Mouse (Mus musculus) spleen, postnatal 4 days (tissue): ENCODE measurements around the gene Sorcs2.
"Not testable (repeated sequence)": the region's sequence is repeated elsewhere in the genome, so short reads cannot be mapped to it uniquely, and the experiment has no call there.

Source experiments
- DNase-seq, 2 experiments: peaks; one replicate each; pipeline ENCODE4 v3.0.0; 2022; ENCODE audit warnings: low spot score in 2 of 2

The Sorcs2 gene

DNA sequence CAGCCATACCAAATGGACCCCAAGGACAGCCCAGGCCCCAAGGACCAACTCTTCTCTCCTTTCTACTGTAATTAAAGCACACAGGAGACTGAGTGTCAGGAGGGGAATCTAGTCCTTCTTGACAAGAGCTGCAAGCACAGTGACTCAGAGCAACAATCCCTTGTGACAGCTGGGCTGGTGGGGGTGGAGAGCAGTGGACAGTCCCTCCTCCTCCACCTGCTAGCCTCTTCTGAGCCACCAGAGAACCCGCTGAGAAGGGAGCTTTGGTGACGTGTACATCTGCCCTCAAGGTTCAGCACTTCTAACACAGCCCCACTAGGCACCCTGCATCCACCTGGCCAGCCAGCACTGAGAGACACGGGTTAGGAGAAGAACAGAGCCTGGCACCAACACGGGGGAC, 96.8 kb downstream of the Sorcs2 start:
- no peak for DNase-seq

DNA sequence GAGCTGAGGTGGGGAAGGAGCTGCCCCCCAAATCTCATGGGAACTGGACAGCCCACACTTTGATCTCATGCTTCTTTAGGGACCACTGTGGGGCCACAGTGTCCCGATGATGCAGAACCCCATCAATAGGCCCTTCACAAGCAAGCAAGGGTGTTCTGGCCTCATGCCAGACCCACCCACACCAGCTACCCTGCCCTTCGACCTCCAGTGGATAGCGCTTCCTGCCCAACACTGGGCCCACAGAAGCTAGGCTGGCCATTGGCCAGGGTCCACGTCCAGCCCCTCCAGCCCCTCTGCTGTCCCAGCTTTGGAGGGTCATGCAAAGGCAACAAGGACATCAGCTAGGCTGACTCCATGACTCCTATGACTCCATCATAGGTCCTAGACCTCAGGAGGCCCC, 99.9 kb downstream of the Sorcs2 start:
- DNase-seq: no peak

DNA sequence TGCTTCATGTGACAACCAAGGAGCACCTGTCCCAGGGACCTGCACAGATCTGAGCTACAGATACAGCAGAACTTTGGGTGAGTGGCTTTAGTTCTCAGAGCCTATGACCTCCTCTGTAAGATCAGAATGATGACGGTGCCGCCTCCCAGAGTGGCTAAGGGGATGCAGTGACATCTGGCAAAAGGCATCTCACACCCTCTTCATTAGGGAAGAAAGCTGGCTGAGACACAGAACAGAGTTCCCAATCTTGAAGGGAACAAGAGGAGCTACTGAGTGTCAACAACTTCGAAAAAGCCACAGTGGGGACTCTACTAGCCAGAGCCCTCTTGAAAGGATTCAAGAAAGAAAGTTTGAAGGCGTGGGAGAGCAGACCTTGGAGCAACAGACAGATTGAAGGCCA, 100.7 kb downstream of the Sorcs2 start:
- no peak for DNase-seq

- DNase-seq: no peak
These were observed 104.6 kb downstream of the Sorcs2 start for GRCm38 (mm10) chr5:36293109-36293900.

DNA sequence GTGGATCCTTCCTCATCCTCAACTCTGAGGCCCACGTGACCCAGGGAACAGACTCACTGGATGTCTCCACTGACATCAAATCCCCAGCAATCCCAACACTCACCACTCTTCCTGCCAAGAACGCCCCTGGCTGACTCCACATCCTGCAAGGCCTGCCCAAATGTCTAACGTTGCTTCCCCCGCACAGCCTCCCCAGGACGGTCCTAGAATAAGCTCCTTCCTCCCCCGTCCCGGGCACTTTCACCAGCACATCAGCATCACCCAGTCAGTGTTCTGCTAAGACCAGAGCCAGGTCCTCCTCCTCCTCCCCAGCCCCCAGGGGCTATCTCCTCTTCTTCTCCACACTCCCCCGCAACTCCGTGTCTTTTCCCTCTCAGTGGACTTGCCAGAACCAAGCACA, 105.6 kb downstream of the Sorcs2 start:
- DNase-seq: no peak

DNA sequence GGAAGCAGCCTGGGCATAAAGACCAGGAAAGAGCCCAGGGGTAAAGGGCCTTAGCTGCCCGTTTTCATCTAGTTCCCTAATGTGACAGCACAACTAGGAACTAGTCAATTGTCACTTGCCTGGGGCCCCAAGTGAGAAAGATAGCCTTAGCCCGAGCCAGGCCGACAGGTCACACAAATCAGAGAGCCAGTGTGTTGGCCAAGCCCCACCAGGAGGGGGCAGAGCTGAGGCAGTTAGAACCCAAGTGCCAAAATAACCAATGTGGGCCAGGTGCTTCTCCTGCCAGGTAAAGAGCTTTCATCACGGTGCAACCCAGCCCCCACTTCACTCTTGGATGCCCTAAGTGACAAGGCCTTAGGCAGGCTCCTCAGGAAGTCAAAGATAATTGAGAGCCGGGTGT, 106.7 kb downstream of the Sorcs2 start:
- peak; percentile 43 to 79 for DNase-seq

- DNase-seq: no peak
These were observed 112.5 kb downstream of the Sorcs2 start for GRCm38 (mm10) chr5:36285405-36285804.

GRCm38 (mm10) chr5:36279896-36280295, 118.0 kb downstream of the Sorcs2 start:
- no peak for DNase-seq

GRCm38 (mm10) chr5:36274684-36275394, 123.1 kb downstream of the Sorcs2 start:
- DNase-seq: no peak

- DNase-seq: no peak
These were observed 130.7 kb downstream of the Sorcs2 start for GRCm38 (mm10) chr5:36267194-36267769.

DNA sequence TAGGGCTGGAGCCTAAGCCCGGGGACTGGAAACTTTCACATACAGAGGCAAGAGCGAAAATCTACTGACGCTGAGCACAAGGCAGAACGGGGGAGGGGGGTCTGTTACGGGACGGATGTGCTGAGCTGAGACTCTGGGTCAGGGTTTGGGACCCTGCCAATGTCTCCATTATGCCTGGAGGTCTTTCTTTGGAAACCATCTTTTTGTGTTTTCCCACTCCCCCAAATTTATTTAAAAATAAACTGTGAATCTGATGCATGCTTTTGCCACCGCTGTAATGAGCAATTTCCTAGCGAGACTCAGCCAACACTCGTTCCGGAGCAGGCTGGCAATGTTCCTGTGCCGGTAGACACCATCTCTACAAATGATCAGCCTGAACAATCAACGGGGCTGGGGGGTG, 137.1 kb downstream of the Sorcs2 start:
- no peak for DNase-seq

DNA sequence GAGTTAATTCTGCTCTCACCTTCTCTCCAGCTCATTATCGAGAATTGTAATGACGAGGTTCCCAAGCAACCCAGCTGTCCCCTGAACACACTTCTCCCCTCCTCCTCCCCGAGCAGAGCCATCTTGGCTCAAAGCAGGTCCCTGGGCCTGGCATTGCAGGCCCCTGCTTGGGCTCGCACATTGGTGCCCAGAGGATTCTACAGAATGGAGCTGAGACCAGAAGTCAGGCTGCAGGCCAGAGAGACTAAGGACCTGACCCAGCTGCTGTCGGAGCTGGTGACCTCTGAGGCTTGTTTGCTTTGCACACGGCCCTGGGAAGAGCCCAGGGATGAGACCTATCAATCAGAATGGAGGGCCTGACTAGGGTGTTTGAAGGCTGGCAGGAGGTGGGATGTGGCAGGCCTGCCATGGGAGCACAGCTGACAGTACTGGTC, 138.2 kb downstream of the Sorcs2 start:
- DNase-seq: no peak

GRCm38 (mm10) chr5:36258387-36259181, 139.4 kb downstream of the Sorcs2 start:
- no peak for DNase-seq

GRCm38 (mm10) chr5:36257008-36257407, 140.9 kb downstream of the Sorcs2 start:
- DNase-seq: no peak

DNA sequence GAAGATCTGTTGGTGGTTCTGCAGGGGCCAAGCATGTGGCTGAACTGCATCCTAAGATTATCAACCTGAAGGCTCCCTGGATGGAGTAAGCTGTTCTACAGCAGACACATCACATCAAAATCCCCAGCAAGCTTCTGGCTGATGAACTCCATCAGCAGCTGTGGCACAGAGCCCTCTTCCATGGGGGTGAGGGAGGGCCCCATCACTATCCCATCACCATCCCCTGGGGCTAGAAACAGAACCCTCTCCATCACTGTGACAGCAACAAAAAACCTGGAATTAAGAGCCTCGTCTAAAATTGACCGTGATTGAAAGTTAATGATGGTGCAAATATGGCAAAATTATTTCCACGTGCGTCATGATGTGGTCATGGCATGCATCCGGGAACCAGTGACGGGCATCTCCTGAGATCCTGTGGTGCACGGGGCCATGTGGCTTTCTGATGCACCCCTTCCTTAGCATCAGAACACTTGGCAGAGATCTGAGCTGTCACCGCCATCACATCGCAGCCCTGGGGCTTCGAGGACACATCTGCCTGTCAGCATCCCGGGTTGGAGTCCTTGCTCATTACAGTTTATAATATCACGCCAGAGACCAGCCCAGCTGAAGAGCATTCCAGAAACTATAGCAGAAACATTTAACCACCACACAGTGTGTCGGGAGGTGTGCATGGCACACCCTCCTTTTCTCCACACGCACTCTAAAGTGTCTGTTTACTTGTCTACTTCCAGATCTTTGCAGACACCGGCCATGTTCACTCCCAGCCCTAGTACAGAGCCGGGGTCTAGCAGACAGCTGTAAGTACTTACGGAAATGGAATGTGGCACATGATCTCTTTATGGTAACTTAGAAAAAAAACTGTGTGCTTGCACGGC, 143.1 kb downstream of the Sorcs2 start:
- no peak for DNase-seq

DNA sequence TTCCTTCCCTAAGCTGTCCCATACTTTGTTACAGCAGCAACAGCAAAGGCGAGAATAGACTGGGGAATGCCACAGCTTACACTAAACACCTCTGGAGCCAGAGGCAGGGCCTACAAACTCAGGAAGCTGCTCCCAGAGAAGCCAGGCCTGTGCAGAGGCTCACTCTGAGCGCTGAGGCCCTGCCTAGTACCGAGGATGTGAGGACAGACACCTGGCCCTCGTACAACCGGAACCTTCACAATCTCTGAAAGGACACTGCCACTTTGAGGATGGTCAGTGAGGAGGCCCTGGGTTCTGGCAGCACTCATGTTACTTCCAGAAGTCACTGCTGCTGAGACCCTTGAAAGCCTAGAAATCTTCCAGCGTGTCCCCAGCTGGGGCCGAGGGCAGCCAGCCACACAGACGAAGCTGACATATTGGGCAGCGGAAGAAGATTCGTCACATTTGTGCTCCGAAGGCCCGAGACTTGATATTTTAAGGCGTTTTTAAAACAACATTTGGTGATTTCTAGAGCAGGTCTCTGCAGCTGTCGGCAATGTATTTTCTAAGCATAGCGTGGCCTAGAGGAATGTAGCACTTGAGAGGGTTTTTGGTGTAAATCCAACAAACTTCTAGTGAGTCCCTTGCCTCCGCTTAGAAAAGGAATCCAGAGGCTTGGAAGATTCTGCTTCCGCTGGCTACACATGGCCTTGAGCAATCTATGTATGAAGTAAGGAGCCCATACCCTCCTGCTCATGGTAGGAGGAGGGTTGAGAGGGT, 145.0 kb downstream of the Sorcs2 start:
- no peak for DNase-seq

GRCm38 (mm10) chr5:36248022-36248421, 149.9 kb downstream of the Sorcs2 start:
- no peak for DNase-seq

DNA sequence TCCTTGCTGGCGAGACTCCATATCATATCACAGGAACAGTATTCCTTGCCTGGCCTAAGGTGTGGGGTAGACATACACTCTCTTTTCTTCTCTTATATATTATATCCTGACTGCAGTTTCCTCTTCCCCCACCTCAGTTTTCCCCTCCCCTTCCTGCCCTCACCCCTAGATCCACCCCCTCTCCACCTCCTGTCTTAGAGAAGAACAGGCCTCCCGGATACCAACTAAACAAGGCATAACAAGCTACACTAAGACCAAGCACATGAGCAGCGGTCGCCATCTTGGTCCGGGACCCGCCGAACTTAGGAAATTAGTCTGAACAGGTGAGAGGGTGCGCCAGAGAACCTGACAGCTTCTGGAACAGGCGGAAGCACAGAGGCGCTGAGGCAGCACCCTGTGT, 160.4 kb downstream of the Sorcs2 start:
- DNase-seq: not testable (repeated sequence)

DNA sequence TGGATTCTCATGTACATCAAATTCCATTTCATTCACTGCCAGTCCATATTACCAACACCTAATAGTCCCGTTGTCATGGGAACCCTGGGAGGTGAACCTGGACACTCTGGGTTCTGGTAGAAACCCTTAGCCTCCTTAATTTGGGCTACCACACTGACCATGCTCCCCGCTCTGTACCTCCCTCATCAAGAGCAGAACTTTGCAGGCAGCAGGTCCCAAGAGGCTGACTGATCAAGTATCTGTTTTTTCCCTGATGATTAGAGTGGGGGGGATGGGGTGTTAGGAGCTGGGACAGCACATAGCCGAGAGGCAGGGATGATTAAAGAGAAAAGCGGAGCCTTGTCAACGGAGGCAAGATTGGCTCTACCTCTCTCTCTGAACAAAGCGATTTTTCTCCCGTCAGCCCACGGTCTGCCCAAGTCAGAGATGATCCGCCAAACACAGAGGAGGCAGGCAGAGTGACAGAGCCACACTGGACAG, 167.6 kb downstream of the Sorcs2 start:
- no peak for DNase-seq
